Mouse (Mus musculus): ENCODE measurements at regions not wholly inside any gene's neighbourhood (a gene's known extent, or its start where the extent isn't known, plus 50 kb on each side); places are given as distances from the start of the nearest gene placed in this dataset.

- H3K36me3 ChIP-seq (ENCODE audit: control insufficient read depth, insufficient read depth, low read length), result no peaks in the 10 kb centered on the region
- H3K4me1 ChIP-seq (ENCODE audit: control insufficient read depth, insufficient read depth, insufficient read length), result no peaks in the 10 kb centered on the region
- no peak overlapping the region for H3K4me3 ChIP-seq (ENCODE audit: extremely low read depth, insufficient read depth, insufficient read length)
- 88% methylated on average over 3 of the region's 3 CpGs for WGBS
- no peaks in the 10 kb centered on the region for H3K27me3 ChIP-seq (ENCODE audit: control insufficient read depth, insufficient read depth, low read length)
- DNase-seq (ENCODE audit: low read depth in 1 of 2, low spot score in 2 of 2), result no peak
- H3K27ac ChIP-seq (ENCODE audit: insufficient read depth, low read length), result no peak overlapping the region
- TF ChIP-seq CTCF (IDR thresholded peaks at IDR 0.05; ENCODE audit: extremely low read depth, insufficient read depth, insufficient read length, insufficient replicate concordance), result no peak
- no peak for TF ChIP-seq POLR2A (IDR thresholded peaks at IDR 0.05; ENCODE audit: low read depth, low read length)
Measured at GRCm38 (mm10) chr13:37693617-37694016, 84.6 kb upstream of the Rreb1 start.

- no peak overlapping the region for H3K27ac ChIP-seq (ENCODE audit: insufficient read depth, low read length)
- no peaks in the 10 kb centered on the region for H3K4me1 ChIP-seq (ENCODE audit: control insufficient read depth, insufficient read depth, insufficient read length)
- 13% methylated on average over 1 of the region's 1 CpGs for WGBS
- H3K36me3 ChIP-seq (ENCODE audit: control insufficient read depth, insufficient read depth, low read length), result no peaks in the 10 kb centered on the region
- H3K27me3 ChIP-seq (ENCODE audit: control insufficient read depth, insufficient read depth, low read length), result no peaks in the 10 kb centered on the region
- H3K4me3 ChIP-seq (ENCODE audit: extremely low read depth, insufficient read depth, insufficient read length), result no peak overlapping the region
- TF ChIP-seq CTCF (IDR thresholded peaks at IDR 0.05; ENCODE audit: extremely low read depth, insufficient read depth, insufficient read length, insufficient replicate concordance) (no peak), POLR2A (IDR thresholded peaks at IDR 0.05; ENCODE audit: low read depth, low read length) (no peak)
- no peak for DNase-seq (ENCODE audit: low read depth in 1 of 2, low spot score in 2 of 2)
Measured at GRCm38 (mm10) chr13:37704475-37704874, 73.7 kb upstream of the Rreb1 start.

GRCm38 (mm10) chr13:37705482-37705881, 72.7 kb upstream of the Rreb1 start:
- no peaks in the 10 kb centered on the region for H3K4me1 ChIP-seq (ENCODE audit: control insufficient read depth, insufficient read depth, insufficient read length)
- no peak overlapping the region for H3K4me3 ChIP-seq (ENCODE audit: extremely low read depth, insufficient read depth, insufficient read length)
- no peak for DNase-seq (ENCODE audit: low read depth in 1 of 2, low spot score in 2 of 2)
- H3K36me3 ChIP-seq (ENCODE audit: control insufficient read depth, insufficient read depth, low read length), result no peaks in the 10 kb centered on the region
- TF ChIP-seq CTCF (IDR thresholded peaks at IDR 0.05; ENCODE audit: extremely low read depth, insufficient read depth, insufficient read length, insufficient replicate concordance) (no peak), POLR2A (IDR thresholded peaks at IDR 0.05; ENCODE audit: low read depth, low read length) (no peak)
- H3K27me3 ChIP-seq (ENCODE audit: control insufficient read depth, insufficient read depth, low read length), result no peaks in the 10 kb centered on the region
- H3K27ac ChIP-seq (ENCODE audit: insufficient read depth, low read length), result no peak overlapping the region
- WGBS, result 85% methylated on average over 2 of the region's 2 CpGs

GRCm38 (mm10) chr13:37710913-37711312, 67.3 kb upstream of the Rreb1 start:
- Histone ChIP-seq H3K4me1 (ENCODE audit: control insufficient read depth, insufficient read depth, insufficient read length) (no peaks in the 10 kb centered on the region), H3K36me3 (ENCODE audit: control insufficient read depth, insufficient read depth, low read length) (no peaks in the 10 kb centered on the region), H3K27ac (ENCODE audit: insufficient read depth, low read length) (no peak overlapping the region), H3K4me3 (ENCODE audit: extremely low read depth, insufficient read depth, insufficient read length) (no peak overlapping the region), H3K27me3 (ENCODE audit: control insufficient read depth, insufficient read depth, low read length) (no peaks in the 10 kb centered on the region)
- 78% methylated on average over 5 of the region's 5 CpGs for WGBS
- TF ChIP-seq CTCF (IDR thresholded peaks at IDR 0.05; ENCODE audit: extremely low read depth, insufficient read depth, insufficient read length, insufficient replicate concordance) (no peak), POLR2A (IDR thresholded peaks at IDR 0.05; ENCODE audit: low read depth, low read length) (no peak)
- DNase-seq (ENCODE audit: low read depth in 1 of 2, low spot score in 2 of 2), result no peak

- H3K27me3 ChIP-seq (ENCODE audit: control insufficient read depth, insufficient read depth, low read length), result no peaks in the 10 kb centered on the region
- TF ChIP-seq POLR2A (IDR thresholded peaks at IDR 0.05; ENCODE audit: low read depth, low read length) (no peak), CTCF (IDR thresholded peaks at IDR 0.05; ENCODE audit: extremely low read depth, insufficient read depth, insufficient read length, insufficient replicate concordance) (no peak)
- WGBS, result 83% methylated on average over 4 of the region's 4 CpGs
- no peak for DNase-seq (ENCODE audit: low read depth in 1 of 2, low spot score in 2 of 2)
- H3K27ac ChIP-seq (ENCODE audit: insufficient read depth, low read length), result no peak overlapping the region
- no peaks in the 10 kb centered on the region for H3K4me1 ChIP-seq (ENCODE audit: control insufficient read depth, insufficient read depth, insufficient read length)
- no peaks in the 10 kb centered on the region for H3K36me3 ChIP-seq (ENCODE audit: control insufficient read depth, insufficient read depth, low read length)
- no peak overlapping the region for H3K4me3 ChIP-seq (ENCODE audit: extremely low read depth, insufficient read depth, insufficient read length)
Measured at GRCm38 (mm10) chr13:37712908-37713496, 65.2 kb upstream of the Rreb1 start.

GRCm38 (mm10) chr13:37715058-37715712, 63.0 kb upstream of the Rreb1 start:
- TF ChIP-seq CTCF (IDR thresholded peaks at IDR 0.05; ENCODE audit: extremely low read depth, insufficient read depth, insufficient read length, insufficient replicate concordance) (no peak), POLR2A (IDR thresholded peaks at IDR 0.05; ENCODE audit: low read depth, low read length) (no peak)
- Histone ChIP-seq H3K27me3 (ENCODE audit: control insufficient read depth, insufficient read depth, low read length) (no peaks in the 10 kb centered on the region), H3K36me3 (ENCODE audit: control insufficient read depth, insufficient read depth, low read length) (no peaks in the 10 kb centered on the region), H3K27ac (ENCODE audit: insufficient read depth, low read length) (no peak overlapping the region), H3K4me3 (ENCODE audit: extremely low read depth, insufficient read depth, insufficient read length) (no peak overlapping the region), H3K4me1 (ENCODE audit: control insufficient read depth, insufficient read depth, insufficient read length) (no peaks in the 10 kb centered on the region)
- no peak for DNase-seq (ENCODE audit: low read depth in 1 of 2, low spot score in 2 of 2)
- WGBS, result 69% methylated on average over 9 of the region's 9 CpGs
